Mouse (Mus musculus): ENCODE data around the gene Gm37240. TPM values are rescaled to one million over a fixed set of nuclear protein-coding genes. Genes with fewer than 3 reads are reported as not detected.

Gm37240 gene
- polyA plus RNA-seq, 1 experiment from 2014 or later, result 8.9 TPM

DNA sequence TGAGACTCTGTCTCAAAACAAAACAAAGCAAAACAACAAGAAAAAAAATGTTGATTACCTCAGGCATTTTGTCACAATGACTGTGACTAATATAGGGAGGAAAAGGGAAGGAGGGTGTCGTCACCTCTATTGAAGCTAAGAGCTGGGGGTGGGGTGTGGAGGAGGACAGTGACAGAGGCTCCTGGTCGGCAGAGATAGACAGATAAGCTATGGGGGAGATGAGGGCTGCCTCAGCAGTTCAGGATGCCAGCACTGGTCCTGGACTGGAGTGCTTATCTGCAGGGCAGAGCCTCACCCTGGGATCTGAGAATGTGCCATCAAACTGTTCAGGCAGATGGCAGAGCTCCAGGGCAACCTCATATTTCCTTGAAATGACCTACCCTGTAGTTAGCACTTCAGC lies 1115.3 kb downstream of the Gm37240 start:
- Histone ChIP-seq H3K4me3 (replicated peaks) (no peak overlapping the region), H3K9me3 (replicated peaks) (no peaks in the 10 kb centered on the region), H3K27me3 (no peaks in the 10 kb centered on the region), H3K36me3 (no peaks in the 10 kb centered on the region), H3K4me2 (no peak overlapping the region), H3K27ac (no peak overlapping the region), H3K9ac (no peak overlapping the region), H3K4me1 (peaks cover 9% of the 10 kb centered on the region; the same call in 1 of the 2 replicates)
- ATAC-seq (replicated peaks; ENCODE audit: low FRiP score), result peak; percentile 25; the same call in 1 of the 2 replicates
- 35% methylated on average over 2 of the region's 2 CpGs for WGBS

DNA sequence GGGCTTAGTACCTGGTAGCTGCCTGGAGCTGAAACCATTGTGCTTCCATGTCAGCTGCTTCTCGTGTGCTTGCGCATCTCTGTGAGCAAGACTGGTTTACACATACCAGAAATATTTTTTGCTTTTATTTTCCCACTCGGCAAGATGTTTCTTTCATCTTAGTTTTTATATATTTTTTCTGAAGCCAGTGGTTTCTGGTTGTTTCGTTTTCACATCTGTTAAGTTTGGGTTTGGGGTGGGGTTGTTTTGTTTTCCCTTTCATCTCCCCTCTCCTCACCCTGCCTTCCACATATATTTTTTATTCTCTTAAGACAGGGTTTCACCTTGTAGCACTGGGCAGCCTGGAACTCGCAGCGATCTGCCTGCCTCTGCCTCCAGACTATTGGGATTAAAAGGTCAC lies 1116.8 kb downstream of the Gm37240 start:
- no peaks in the 10 kb centered on the region for H3K27me3 ChIP-seq
- no peak overlapping the region for H3K4me2 ChIP-seq
- H3K4me3 ChIP-seq (replicated peaks), result no peak overlapping the region
- no peak overlapping the region for H3K9ac ChIP-seq
- ATAC-seq (replicated peaks; ENCODE audit: low FRiP score), result no peak
- no peaks in the 10 kb centered on the region for H3K9me3 ChIP-seq (replicated peaks)
- H3K27ac ChIP-seq, result no peak overlapping the region
- peaks cover 8% of the 10 kb centered on the region; the same call in 1 of the 2 replicates for H3K4me1 ChIP-seq
- 87% methylated on average over 6 of the region's 6 CpGs for WGBS
- H3K36me3 ChIP-seq, result no peaks in the 10 kb centered on the region

- Histone ChIP-seq H3K9ac (no peak overlapping the region), H3K27me3 (no peaks in the 10 kb centered on the region), H3K4me3 (replicated peaks) (no peak overlapping the region), H3K4me1 (peaks cover 5% of the 10 kb centered on the region; the same call in 1 of the 2 replicates), H3K9me3 (replicated peaks) (no peaks in the 10 kb centered on the region), H3K27ac (no peak overlapping the region), H3K4me2 (no peak overlapping the region), H3K36me3 (no peaks in the 10 kb centered on the region)
- WGBS, result 60% methylated on average over 6 of the region's 6 CpGs
- ATAC-seq (replicated peaks; ENCODE audit: low FRiP score), result no peak
Measured at GRCm38 (mm10) chr3:84769411-84769810, 1117.9 kb downstream of the Gm37240 start.

- Histone ChIP-seq H3K9me3 (replicated peaks) (no peaks in the 10 kb centered on the region), H3K4me2 (no peak overlapping the region), H3K27ac (no peak overlapping the region), H3K4me1 (peaks cover 2% of the 10 kb centered on the region; the same call in 1 of the 2 replicates), H3K9ac (no peak overlapping the region), H3K4me3 (replicated peaks) (no peak overlapping the region), H3K27me3 (no peaks in the 10 kb centered on the region), H3K36me3 (no peaks in the 10 kb centered on the region)
- 94% methylated on average over 4 of the region's 4 CpGs for WGBS
- ATAC-seq (replicated peaks; ENCODE audit: low FRiP score), result no peak
Measured at GRCm38 (mm10) chr3:84768940-84769339, 1118.4 kb downstream of the Gm37240 start.

GRCm38 (mm10) chr3:84753816-84754215 lies 1133.5 kb downstream of the Gm37240 start:
- no peaks in the 10 kb centered on the region for H3K27me3 ChIP-seq
- no peaks in the 10 kb centered on the region for H3K4me1 ChIP-seq
- no peaks in the 10 kb centered on the region for H3K36me3 ChIP-seq
- no peak overlapping the region for H3K4me3 ChIP-seq (replicated peaks)
- WGBS, result 95% methylated on average over 2 of the region's 2 CpGs
- H3K4me2 ChIP-seq, result no peak overlapping the region
- no peak overlapping the region for H3K9ac ChIP-seq
- no peaks in the 10 kb centered on the region for H3K9me3 ChIP-seq (replicated peaks)
- ATAC-seq (replicated peaks; ENCODE audit: low FRiP score), result no peak
- H3K27ac ChIP-seq, result no peak overlapping the region

GRCm38 (mm10) chr3:84749222-84749621 lies 1138.1 kb downstream of the Gm37240 start:
- Histone ChIP-seq H3K27ac (no peak overlapping the region), H3K4me1 (peaks cover 18% of the 10 kb centered on the region), H3K4me3 (replicated peaks) (no peak overlapping the region), H3K36me3 (no peaks in the 10 kb centered on the region), H3K4me2 (no peak overlapping the region), H3K9ac (no peak overlapping the region), H3K27me3 (peaks cover 25% of the 10 kb centered on the region), H3K9me3 (replicated peaks) (no peaks in the 10 kb centered on the region)
- ATAC-seq (replicated peaks; ENCODE audit: low FRiP score), result no peak
- WGBS, result 62% methylated on average over 5 of the region's 5 CpGs

- WGBS, result 41% methylated on average over 5 of the region's 5 CpGs
- no peak for ATAC-seq (replicated peaks; ENCODE audit: low FRiP score)
Measured at GRCm38 (mm10) chr3:84748139-84748538, 1139.2 kb downstream of the Gm37240 start.

GRCm38 (mm10) chr3:84745537-84746189 lies 1141.7 kb downstream of the Gm37240 start:
- peaks cover 18% of the 10 kb centered on the region for H3K4me1 ChIP-seq
- WGBS, result 12% methylated on average over 18 of the region's 18 CpGs
- peak; percentile 69 for ATAC-seq (replicated peaks; ENCODE audit: low FRiP score)
- peak overlapping the region; percentile 47 for H3K4me2 ChIP-seq
- peak overlapping the region; percentile 54; the same call in 1 of the 2 replicates for H3K27ac ChIP-seq
- no peak overlapping the region; the same call in 1 of the 2 replicates for H3K4me3 ChIP-seq (replicated peaks)
- H3K36me3 ChIP-seq, result no peaks in the 10 kb centered on the region
- no peak overlapping the region for H3K9ac ChIP-seq
- H3K9me3 ChIP-seq (replicated peaks), result no peaks in the 10 kb centered on the region
- H3K27me3 ChIP-seq, result peaks cover 35% of the 10 kb centered on the region

More at GRCm38 (mm10) chr3:84748139-84748538, 1139.2 kb downstream of the Gm37240 start:
- no peak overlapping the region for H3K4me2 ChIP-seq
- no peaks in the 10 kb centered on the region for H3K9me3 ChIP-seq (replicated peaks)
- H3K36me3 ChIP-seq, result no peaks in the 10 kb centered on the region
- H3K4me3 ChIP-seq (replicated peaks), result no peak overlapping the region
- peaks cover 18% of the 10 kb centered on the region for H3K4me1 ChIP-seq
- no peak overlapping the region for H3K9ac ChIP-seq
- peaks cover 32% of the 10 kb centered on the region for H3K27me3 ChIP-seq
- H3K27ac ChIP-seq, result no peak overlapping the region

DNA sequence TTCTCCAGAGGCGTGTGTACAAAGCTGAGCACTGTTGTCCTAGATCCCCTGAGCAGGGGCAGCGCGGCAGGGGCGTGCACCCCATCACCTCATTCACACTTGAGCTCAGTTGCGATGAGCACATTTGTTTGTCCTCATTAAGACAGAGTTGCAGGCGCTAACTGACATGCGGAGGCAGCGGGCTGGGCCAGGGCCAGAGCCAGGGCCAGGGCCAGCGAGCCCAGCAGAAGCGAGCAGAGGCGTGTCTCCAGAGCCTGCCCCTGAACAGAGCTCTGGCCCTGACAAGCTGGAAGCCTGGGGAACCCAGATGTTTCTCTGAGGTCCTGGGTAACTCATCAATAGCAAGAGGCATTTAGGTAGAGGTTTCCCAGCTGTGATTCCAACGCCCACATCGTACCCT lies 1142.6 kb downstream of the Gm37240 start:
- Histone ChIP-seq H3K4me3 (replicated peaks) (no peak overlapping the region), H3K36me3 (no peaks in the 10 kb centered on the region), H3K4me1 (peaks cover 22% of the 10 kb centered on the region), H3K9ac (no peak overlapping the region), H3K27me3 (peaks cover 40% of the 10 kb centered on the region), H3K9me3 (replicated peaks) (no peaks in the 10 kb centered on the region), H3K4me2 (peak overlapping the region; percentile 32), H3K27ac (no peak overlapping the region)
- no peak for ATAC-seq (replicated peaks; ENCODE audit: low FRiP score)
- WGBS, result 28% methylated on average over 13 of the region's 13 CpGs

DNA sequence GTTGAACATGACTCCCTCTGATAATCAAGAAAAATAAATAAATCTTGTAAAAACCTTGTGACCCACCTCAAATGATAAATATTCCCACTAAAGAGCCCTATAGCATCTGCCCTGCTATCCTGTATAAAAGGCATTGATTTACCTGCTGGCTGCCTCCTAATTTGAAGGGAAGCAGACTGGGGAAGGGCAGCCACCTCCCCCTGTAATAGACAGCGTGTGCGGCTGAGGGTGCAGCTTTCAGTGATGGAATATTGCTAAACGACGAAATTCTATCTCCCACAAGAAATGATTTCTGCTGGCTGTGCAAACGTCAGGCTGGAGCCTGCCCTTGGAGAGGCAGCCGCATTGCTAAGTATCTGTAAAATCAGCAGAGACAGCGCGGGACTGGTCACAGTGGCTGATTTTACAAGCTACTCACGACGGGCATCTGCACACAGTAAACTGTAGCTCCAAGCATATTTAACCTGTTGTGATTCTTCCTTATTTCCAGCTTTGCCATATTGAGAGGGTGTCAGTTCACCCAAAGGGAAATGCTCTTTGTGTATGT lies 1147.2 kb downstream of the Gm37240 start:
- no peak overlapping the region for H3K9ac ChIP-seq
- peaks cover 25% of the 10 kb centered on the region for H3K27me3 ChIP-seq
- H3K4me1 ChIP-seq, result peaks cover 14% of the 10 kb centered on the region
- no peak overlapping the region for H3K27ac ChIP-seq
- H3K36me3 ChIP-seq, result no peaks in the 10 kb centered on the region
- 15% methylated on average over 10 of the region's 10 CpGs for WGBS
- no peaks in the 10 kb centered on the region for H3K9me3 ChIP-seq (replicated peaks)
- ATAC-seq (replicated peaks; ENCODE audit: low FRiP score), result no peak
- H3K4me2 ChIP-seq, result peak overlapping the region; percentile 22
- no peak overlapping the region for H3K4me3 ChIP-seq (replicated peaks)

- H3K27me3 ChIP-seq, result peaks cover 23% of the 10 kb centered on the region; the same call in 1 of the 2 replicates
- no peak for ATAC-seq (replicated peaks; ENCODE audit: low FRiP score)
- H3K4me1 ChIP-seq, result peaks cover 12% of the 10 kb centered on the region
- H3K4me3 ChIP-seq (replicated peaks), result no peak overlapping the region
- no peak overlapping the region for H3K4me2 ChIP-seq
- H3K9ac ChIP-seq, result no peak overlapping the region
- H3K27ac ChIP-seq, result no peak overlapping the region
- no peaks in the 10 kb centered on the region for H3K36me3 ChIP-seq
- WGBS, result 74% methylated on average over 3 of the region's 3 CpGs
- no peaks in the 10 kb centered on the region for H3K9me3 ChIP-seq (replicated peaks)
Measured at GRCm38 (mm10) chr3:84737137-84737536, 1150.2 kb downstream of the Gm37240 start.

- H3K27ac ChIP-seq, result no peak overlapping the region
- H3K27me3 ChIP-seq, result peaks cover 20% of the 10 kb centered on the region; the same call in 1 of the 2 replicates
- 46% methylated on average over 10 of the region's 10 CpGs for WGBS
- no peak overlapping the region for H3K9ac ChIP-seq
- H3K4me2 ChIP-seq, result no peak overlapping the region
- ATAC-seq (replicated peaks; ENCODE audit: low FRiP score), result no peak
- H3K4me1 ChIP-seq, result peaks cover 27% of the 10 kb centered on the region
- no peaks in the 10 kb centered on the region for H3K36me3 ChIP-seq
- no peak overlapping the region for H3K4me3 ChIP-seq (replicated peaks)
- H3K9me3 ChIP-seq (replicated peaks), result no peaks in the 10 kb centered on the region
Measured at GRCm38 (mm10) chr3:84735716-84736115, 1151.6 kb downstream of the Gm37240 start.
